Mouse (Mus musculus): ENCODE results near the gene Apob. TPM values are rescaled to one million over a fixed set of nuclear protein-coding genes. Genes with fewer than 3 reads are reported as not detected.

Gene Apob
- total and polyA plus RNA-seq, 3 experiments, result not detected

DNA sequence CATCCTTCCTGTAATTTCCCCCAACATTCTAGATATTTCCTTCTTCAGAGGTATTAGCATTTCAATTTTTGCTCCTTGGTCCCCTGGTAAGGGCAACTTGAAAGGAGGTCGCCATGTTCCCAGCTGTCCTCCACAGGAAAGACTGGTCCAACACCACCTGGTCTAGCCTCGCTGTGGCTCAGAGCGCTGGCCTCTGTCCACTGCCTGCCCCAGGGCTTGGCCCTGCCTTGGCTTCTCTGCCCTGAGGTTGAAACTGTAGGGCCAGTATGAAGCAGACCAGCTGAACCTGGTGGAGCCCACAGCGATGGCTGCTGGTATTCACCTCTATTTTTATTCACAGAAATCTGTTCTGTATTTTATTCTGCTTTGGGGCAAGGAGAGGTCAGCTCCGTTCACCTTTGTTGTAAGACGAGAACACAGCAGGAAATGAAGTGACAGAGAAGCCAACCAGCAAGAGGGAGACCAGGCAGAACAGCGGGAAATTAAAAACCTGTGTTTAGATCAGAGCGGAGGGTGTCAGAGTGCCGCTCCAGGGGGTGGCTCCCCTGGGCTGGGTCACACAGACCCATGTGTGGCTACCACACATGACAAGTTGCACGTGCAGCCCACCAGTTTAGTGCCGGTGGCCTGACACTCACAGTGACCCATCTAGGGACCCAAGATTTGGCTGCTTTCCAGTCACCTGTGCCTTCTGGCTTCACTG, 86.1 kb downstream of the Apob start:
- TF ChIP-seq RAD21 (IDR thresholded peaks at IDR 0.05; ENCODE audit: low read depth, low read length) (no peak), ZMIZ1 (IDR thresholded peaks at IDR 0.05; ENCODE audit: low read depth, low read length) (no peak), ETS1 (IDR thresholded peaks at IDR 0.05; ENCODE audit: low read depth, low read length) (no peak), MYC (IDR thresholded peaks at IDR 0.05; ENCODE audit: low read depth, low read length) (no peak), POLR2AphosphoS2 (IDR thresholded peaks at IDR 0.05; ENCODE audit: low read length) (no peak), POLR2A (IDR thresholded peaks at IDR 0.05; ENCODE audit: control insufficient read depth in 1 of 2, insufficient read depth in 1 of 2, low read depth in 1 of 2, low read length in 2 of 2, poor library complexity in 1 of 2) (no peak), ZNF384 (IDR thresholded peaks at IDR 0.05; ENCODE audit: low read depth, low read length) (no peak), RCOR1 (IDR thresholded peaks at IDR 0.05; ENCODE audit: low read depth, low read length) (no peak), UBTF (IDR thresholded peaks at IDR 0.05; ENCODE audit: borderline replicate concordance, insufficient read depth, low read depth, low read length) (no peak), CHD1 (IDR thresholded peaks at IDR 0.05; ENCODE audit: low read depth, low read length) (no peak), MYB (IDR thresholded peaks at IDR 0.05; ENCODE audit: low read depth, low read length) (no peak), ZC3H11A (IDR thresholded peaks at IDR 0.05; ENCODE audit: low read depth, low read length) (no peak), GATA1 (IDR thresholded peaks at IDR 0.05; ENCODE audit: low read depth, low read length) (no peak), USF1 (IDR thresholded peaks at IDR 0.05; ENCODE audit: low read depth, low read length) (no peak), BHLHE40 (IDR thresholded peaks at IDR 0.05; ENCODE audit: borderline replicate concordance, low read depth, low read length) (no peak), NELFE (IDR thresholded peaks at IDR 0.05; ENCODE audit: low read depth, low read length) (no peak), TBP (IDR thresholded peaks at IDR 0.05; ENCODE audit: low read depth, low read length) (no peak)
- Histone ChIP-seq H3K4me3 (ENCODE audit: control insufficient read depth in 1 of 2, insufficient read depth in 1 of 2, low read depth in 2 of 2, low read length in 2 of 2) (no peak overlapping the region), H3K79me2 (ENCODE audit: control insufficient read depth, insufficient read depth, low read length, poor library complexity) (no peaks in the 10 kb centered on the region), H3K4me1 (ENCODE audit: control insufficient read depth in 1 of 2, insufficient read depth in 2 of 2, low read length in 2 of 2) (no peaks in the 10 kb centered on the region), H3K9me3 (replicated peaks; ENCODE audit: insufficient read depth, low read length) (no peaks in the 10 kb centered on the region), H3K9ac (ENCODE audit: control insufficient read depth, low read depth, low read length, poor library complexity, severe bottlenecking) (no peak overlapping the region), H3K27me3 (ENCODE audit: control insufficient read depth in 1 of 2, insufficient read depth in 2 of 2, low read length in 2 of 2) (no peaks in the 10 kb centered on the region), H3K36me3 (ENCODE audit: control insufficient read depth in 1 of 2, insufficient read depth in 2 of 2, low read length in 2 of 2) (no peaks in the 10 kb centered on the region), H3K27ac (ENCODE audit: control insufficient read depth, low read depth, low read length) (no peak overlapping the region)
- DNase-seq (ENCODE audit: low read depth, low spot score), result no peak

Other genes with a start within 250 kb of the Apob start
- 27.2 and 28.6 TPM in 2 replicates for gene Ldah, start 230.5 kb downstream of the Apob start, total RNA-seq (2012; rRNA removed)
- gene Ldah, start 230.5 kb downstream of the Apob start, polyA plus RNA-seq (2012; ENCODE audit: insufficient read depth in 1 of 2, insufficient read length in 2 of 2, low read depth in 1 of 2, low replicate concordance in 2 of 2, missing spikeins in 1 of 2), result 100 to 1,000 TPM in 1 of 2 experiments, 10 to 100 TPM in 1; 44.2 to 132 TPM

Data from MEL (cell line).